Comparison of ENCODE assay signal across 8 mouse cellular contexts in the genomic region with DNA sequence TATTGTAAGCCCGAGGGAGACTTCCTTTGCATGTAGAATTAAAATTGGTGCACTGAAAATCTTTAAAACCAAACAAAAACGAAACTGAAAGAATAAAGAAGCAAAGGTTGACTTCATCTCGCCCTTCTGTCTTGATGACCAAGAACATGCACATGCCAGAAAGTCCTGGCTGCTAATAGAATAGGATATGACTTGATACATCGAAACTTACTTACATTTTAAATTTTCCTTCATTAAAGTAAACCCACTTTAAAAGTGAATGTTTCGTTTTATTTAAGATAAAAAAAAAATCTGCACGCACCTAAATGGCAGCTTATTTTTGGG. TPM values are rescaled to one million over a fixed set of nuclear protein-coding genes. Genes with fewer than 3 reads are reported as not detected.
DNase-seq lines count a peak whose midpoint lies in the region; ATAC-seq and TF ChIP-seq lines count a peak whose summit lies in the region.

No protein-coding gene starts in this region.

- peak overlapping the region; percentile 78 for H3K4me2 ChIP-seq in heart, embryonic 12.5 days
- peak overlapping the region; percentile 72 for H3K4me2 ChIP-seq in hindbrain, embryonic 13.5 days
- H3K4me2 ChIP-seq in liver, postnatal 0 days (ENCODE audit: low read depth, low read length), result peak overlapping the region; percentile 73

- WGBS in heart, embryonic 12.5 days, result 9% methylated on average over 6 of the region's 6 CpGs
- 8% methylated on average over 6 of the region's 6 CpGs for WGBS in hindbrain, embryonic 13.5 days
- WGBS in liver, postnatal 0 days (ENCODE audit: insufficient replicate concordance), result 6% methylated on average over 6 of the region's 6 CpGs

- peaks cover 76% of the 10 kb centered on the region for H3K27me3 ChIP-seq in heart, embryonic 12.5 days (replicated peaks)
- peaks cover 83% of the 10 kb centered on the region for H3K27me3 ChIP-seq in hindbrain, embryonic 13.5 days
- H3K27me3 ChIP-seq in liver, postnatal 0 days (ENCODE audit: insufficient read depth, low read length), result peaks cover 83% of the 10 kb centered on the region

- peaks cover 31% of the 10 kb centered on the region for H3K4me1 ChIP-seq in heart, embryonic 12.5 days (replicated peaks)
- H3K4me1 ChIP-seq in hindbrain, embryonic 13.5 days (replicated peaks), result peaks cover 48% of the 10 kb centered on the region
- peaks cover 3% of the 10 kb centered on the region; the same call in 1 of the 2 replicates for H3K4me1 ChIP-seq in liver, postnatal 0 days (ENCODE audit: insufficient read depth)

- no peak overlapping the region for H3K27ac ChIP-seq in heart, embryonic 12.5 days (ENCODE audit: poor library complexity, severe bottlenecking)
- H3K27ac ChIP-seq in hindbrain, embryonic 13.5 days, result no peak overlapping the region
- H3K27ac ChIP-seq in liver, postnatal 0 days (ENCODE audit: low read depth), result no peak overlapping the region

- TF ChIP-seq EP300 in liver, postnatal 0 days (IDR thresholded peaks at IDR 0.05; ENCODE audit: low read depth), result no peak

- intact Hi-C loops in heart, postnatal 14 days (cut with DNase I), result loop anchor here (2.0 to 10.0 kb wide), 2 partner anchors 664 to 1170 kb away; no protein-coding TSS in a partner anchor

- no peak overlapping the region for H3K9ac ChIP-seq in heart, embryonic 12.5 days
- no peak overlapping the region for H3K9ac ChIP-seq in hindbrain, embryonic 13.5 days
- H3K9ac ChIP-seq in liver, postnatal 0 days (replicated peaks), result no peak overlapping the region

- H3K9me3 ChIP-seq in heart, embryonic 12.5 days (replicated peaks), result no peaks in the 10 kb centered on the region
- no peaks in the 10 kb centered on the region for H3K9me3 ChIP-seq in hindbrain, embryonic 13.5 days
- H3K9me3 ChIP-seq in liver, postnatal 0 days (ENCODE audit: low read length), result no peaks in the 10 kb centered on the region

- H3K4me3 ChIP-seq in heart, embryonic 12.5 days, result peak overlapping the region; percentile 41
- peak overlapping the region; percentile 70 for H3K4me3 ChIP-seq in hindbrain, embryonic 13.5 days
- H3K4me3 ChIP-seq in liver, postnatal 0 days (ENCODE audit: low read depth, low read length), result peak overlapping the region; percentile 43

- DNase-seq in heart, postnatal 14 days, result no peak
- DNase-seq in adipocyte (ENCODE audit: low spot score) (peak; percentile 56), MN1 (ENCODE audit: low spot score) (no peak)
- DNase-seq in liver, postnatal 0 days, result no peak
- no peak for DNase-seq in urinary bladder, postnatal 4 days (ENCODE audit: low spot score in 2 of 2)
- DNase-seq in ovary, adult 18-20 months (ENCODE audit: low spot score), result no peak

- no peak for TF ChIP-seq CTCF in liver, postnatal 0 days (IDR thresholded peaks at IDR 0.05; ENCODE audit: low read depth)

- no peak for ATAC-seq in heart, embryonic 12.5 days (ENCODE audit: insufficient number of reproducible peaks, low FRiP score)
- no peak for ATAC-seq in hindbrain, embryonic 13.5 days (ENCODE audit: low FRiP score)
- no peak for ATAC-seq in liver, postnatal 0 days

- no peaks in the 10 kb centered on the region for H3K36me3 ChIP-seq in heart, embryonic 12.5 days
- no peaks in the 10 kb centered on the region for H3K36me3 ChIP-seq in hindbrain, embryonic 13.5 days
- H3K36me3 ChIP-seq in liver, postnatal 0 days (replicated peaks; ENCODE audit: insufficient read depth, low read length), result no peaks in the 10 kb centered on the region

RNA-seq across cellular contexts. Expression of gene Irx2, which starts 3.8 kb away (rescaled TPM):
- 15.3 and 15.5 TPM in 2 replicates for polyA plus RNA-seq in heart, embryonic 12.5 days (2016; fragmentation: Nextera tagmentation; extraction: Ambion mirVana)
- total RNA-seq in heart, postnatal 14 days (2021), result 1 to 10 TPM; 4.0 to 4.3 TPM
- 36.4 and 40.7 TPM in 2 replicates for polyA plus RNA-seq in hindbrain, embryonic 13.5 days (2015; fragmentation: Nextera tagmentation; extraction: Ambion mirVana)
- polyA plus RNA-seq in liver, postnatal 0 days (2015; fragmentation: Nextera tagmentation; extraction: Ambion mirVana), result not detected in 2 replicates

Comparison
In these comparisons a context has a peak if more than half of its experiments do, and no peak if none do; other contexts are left out.
1. RNA of gene Irx2, which starts 3.8 kb away (polyA plus RNA-seq): 36.4 to 40.7 TPM in hindbrain, embryonic 13.5 days and 15.3 to 15.5 TPM in heart, embryonic 12.5 days; not detected in liver, postnatal 0 days; every median in the first group is over 10 times any median in the second.
2. Peak in every context shown above with its lines, with median percentiles within 50 percentile points of each other: H3K4me2 ChIP-seq and H3K4me3 ChIP-seq.